Mouse (Mus musculus): ENCODE measurements around the gene Ptpn21.

Gene Ptpn21

DNA sequence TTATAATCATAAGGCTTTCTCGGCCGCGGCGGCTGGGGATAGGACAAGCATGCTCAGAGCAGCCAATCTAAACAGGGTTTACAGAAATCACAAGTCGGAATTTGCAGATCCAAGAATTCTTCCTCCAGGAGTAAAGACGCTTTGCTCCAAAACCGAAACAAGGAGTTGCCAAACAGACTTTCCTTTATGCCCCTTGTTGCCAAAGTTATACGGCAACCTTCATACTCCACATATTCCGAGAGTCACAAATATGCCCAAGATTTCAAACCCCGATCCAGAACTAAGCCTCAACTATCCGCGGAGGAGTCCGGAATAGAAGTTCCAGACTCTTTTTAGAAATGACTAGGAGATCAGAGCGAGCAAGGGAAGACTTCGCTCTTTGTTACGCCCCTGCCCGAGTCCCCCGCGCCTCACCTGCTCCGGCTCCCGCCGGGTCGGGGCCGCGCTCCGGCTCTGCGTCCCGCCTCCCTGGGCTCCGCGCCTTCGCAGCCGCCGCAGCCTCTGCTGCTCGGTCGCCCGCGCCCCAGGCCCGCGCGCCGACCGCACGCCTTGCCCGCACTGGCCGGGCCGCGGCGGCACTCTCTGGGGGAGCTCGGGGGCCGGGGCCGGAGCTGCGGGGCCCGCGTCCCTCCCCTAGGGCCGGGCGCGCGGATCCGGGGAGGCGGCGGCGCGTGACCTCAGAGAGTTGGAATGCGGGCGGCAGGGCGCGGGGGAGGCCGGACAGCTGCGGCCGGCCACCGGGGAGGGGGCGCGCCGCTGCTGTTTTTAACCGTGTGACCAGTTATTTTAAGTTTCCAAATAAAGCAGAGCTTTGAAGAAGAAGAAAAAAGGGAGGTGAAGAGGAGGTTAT, at the start of gene Ptpn21:
Gene Ptpn21, minus strand, starts transcription at position 455 of the 850 bp plus-strand sequence.
- in situ Hi-C loops (cut with MboI, MseI), result no loop called here

DNA sequence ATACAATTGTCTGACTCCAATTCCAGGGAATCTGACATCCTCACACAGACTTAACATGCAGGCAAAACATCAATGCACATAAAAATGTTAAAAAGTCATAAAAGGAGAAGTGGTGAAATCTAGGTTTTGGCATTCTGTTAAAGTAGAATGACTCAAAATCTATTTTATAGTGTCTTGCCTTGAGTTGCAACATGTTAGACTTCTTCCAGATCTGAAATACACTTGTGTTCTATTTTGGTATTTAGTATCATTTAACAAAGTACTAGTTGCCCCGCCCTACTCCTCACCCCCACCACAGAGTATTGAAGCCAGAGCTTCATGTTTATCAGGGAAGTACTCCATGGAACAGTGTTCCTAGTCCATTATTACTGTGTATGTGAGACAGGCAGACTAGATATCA, 47.0 kb upstream of the Ptpn21 start:
- in situ Hi-C loops (cut with MboI, MseI), result no loop called here

DNA sequence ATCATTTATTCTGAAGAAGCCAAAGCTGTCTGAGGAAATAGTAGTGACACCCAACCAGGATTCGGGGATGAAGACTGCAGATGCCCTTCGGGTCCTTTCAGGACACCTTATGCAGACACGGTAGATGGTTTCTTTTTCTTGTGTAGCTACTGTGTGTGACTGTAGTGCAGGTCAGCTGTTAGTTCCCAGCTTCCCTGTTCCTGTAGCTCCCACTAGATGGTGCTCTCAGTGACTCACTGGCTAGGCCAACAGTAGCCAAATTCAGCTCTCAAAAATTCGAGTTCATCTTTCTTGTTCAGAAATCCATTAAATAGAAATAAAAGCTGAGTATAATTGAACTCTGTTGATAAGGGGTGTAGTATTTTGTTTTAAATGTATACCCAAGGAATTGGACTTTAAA, 41.9 kb upstream of the Ptpn21 start:
- in situ Hi-C loops (cut with MboI, MseI), result no loop called here

DNA sequence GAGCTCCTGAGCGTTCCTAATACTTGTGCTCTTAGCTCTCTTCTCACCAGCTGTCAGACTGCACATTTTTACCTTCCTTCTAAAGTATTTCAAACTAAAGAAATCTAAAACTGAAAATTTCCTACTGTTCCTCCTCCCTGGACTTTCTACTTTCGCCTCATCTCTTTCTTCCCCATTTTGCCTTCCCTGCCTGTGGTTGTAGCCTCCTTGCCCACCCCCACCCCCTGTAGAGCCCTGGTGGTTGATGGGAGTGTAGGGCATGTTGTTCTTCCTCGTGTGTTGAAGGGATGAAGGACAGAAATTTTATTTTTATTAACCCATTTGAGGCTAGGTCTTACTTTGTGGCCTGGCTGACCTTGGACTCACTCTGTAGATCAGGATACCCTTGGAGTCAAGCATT, 40.3 kb upstream of the Ptpn21 start:
- in situ Hi-C loops (cut with MboI, MseI), result no loop called here

DNA sequence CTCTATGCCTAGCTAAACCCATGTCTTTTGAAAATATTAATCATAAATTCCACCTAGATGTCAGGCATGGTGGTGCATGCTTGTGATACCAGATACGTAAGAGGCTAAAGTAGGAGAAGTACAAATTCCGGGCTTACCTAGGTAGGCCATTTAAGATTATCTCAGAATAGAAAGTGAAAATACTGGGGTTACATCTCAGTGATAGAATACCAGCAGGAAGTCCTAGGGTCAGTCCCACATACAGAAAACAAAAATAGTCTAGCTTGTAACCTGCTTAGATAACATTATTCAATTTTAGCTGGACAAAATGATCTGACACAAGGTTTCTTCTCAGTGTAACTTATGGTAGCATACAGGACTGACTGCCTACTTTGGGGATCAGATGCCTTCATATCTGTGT, 29.0 kb upstream of the Ptpn21 start:
- in situ Hi-C loops (cut with MboI, MseI), result no loop called here

DNA sequence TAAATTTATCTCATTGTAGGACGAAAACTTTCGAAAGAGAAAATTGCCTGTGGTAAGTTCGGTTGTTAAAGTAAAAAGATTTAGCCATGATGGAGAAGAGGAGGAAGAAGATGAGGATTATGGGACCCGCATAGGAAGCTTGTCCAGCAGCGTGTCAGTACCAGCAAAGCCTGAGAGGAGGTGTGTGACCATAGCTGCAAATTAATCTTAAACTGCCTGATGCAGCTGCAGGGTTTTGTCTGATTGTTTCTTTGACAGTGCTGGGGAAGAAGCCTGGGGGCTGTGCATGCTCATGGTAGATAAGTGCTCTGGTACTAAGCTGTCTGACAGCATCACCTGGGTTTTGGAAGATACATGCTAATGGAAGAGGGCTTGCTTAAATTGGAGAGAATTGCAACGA, 22.5 kb upstream of the Ptpn21 start:
- in situ Hi-C loops (cut with MboI, MseI), result loop anchor here in 1 of 2 experiments (5.0 kb wide), 1 partner anchor 33 kb away; no protein-coding TSS in a partner anchor

DNA sequence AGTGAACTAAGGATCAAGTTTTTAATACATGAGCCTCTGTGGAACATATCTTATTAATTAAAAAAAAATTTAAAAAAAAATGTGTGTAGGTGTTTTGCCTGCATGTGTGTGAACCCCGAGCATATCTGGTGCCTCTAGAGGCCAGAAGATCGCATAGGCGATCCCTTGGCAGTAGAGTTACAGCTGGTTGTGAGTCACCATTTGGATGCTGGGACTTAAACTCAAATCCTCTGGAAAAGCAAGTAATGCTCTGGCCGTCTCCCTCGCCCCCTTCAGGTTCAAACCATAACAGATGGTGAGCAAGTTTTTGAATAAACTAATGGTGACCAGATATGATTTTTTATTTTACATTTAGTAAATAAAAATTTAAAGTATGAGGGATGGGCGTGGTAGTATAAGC, 20.4 kb upstream of the Ptpn21 start:
- in situ Hi-C loops (cut with MboI, MseI), result loop anchor here in 1 of 2 experiments (5.0 kb wide), 1 partner anchor 35 kb away; no protein-coding TSS in a partner anchor

DNA sequence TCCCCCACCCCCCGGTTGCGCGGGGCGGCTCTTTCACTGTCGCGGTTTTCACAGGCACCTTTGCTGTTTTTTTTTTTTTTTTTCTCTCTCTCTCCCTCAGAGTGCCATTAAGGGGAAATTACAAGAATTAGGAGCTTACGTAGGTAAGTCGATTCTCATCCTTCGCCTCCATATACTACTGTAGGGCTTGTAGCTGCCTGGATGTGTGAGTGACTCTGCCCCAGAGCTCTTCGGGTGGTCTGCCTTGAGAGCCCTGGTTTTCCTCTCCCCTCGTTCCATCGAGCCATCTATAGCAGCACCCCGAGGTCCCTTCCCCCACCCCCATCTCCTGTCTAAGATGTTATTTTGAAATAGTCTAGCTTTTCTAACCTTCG, 10.2 kb upstream of the Ptpn21 start:
- in situ Hi-C loops (cut with MboI, MseI), result no loop called here

DNA sequence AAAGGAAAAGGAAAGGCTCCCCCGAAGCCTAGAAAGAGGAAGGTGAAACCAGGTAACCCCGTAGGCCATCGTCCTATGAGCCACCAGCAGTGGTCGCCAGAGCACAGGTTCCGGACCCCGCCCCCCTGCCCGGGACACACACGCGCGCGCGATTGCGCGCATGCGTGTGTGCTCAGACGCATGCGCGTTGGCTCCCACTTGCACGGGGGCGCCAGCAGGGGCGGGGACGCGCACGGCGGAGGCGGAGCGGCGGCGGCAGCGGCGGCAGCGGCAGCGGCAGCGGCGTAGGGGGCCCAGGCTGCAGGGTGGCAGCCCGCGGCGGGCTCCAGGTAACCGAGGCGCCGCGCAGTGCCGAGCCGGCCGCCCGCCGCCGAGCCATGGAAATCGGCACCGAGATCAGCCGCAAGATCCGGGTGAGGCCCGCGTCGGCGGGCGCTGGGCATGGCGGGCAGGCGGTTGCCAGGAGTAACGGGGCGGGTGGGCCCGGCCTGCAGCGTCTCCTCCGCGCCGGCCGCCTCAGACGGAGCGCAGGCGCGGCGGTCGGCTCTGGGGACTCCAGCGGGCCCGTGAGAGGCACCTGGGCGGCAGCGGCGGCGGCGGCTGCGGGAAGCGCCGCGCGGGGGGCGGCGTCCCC, 9.7 kb upstream of the Ptpn21 start, which contains the start of gene Zc3h14:
Gene Zc3h14, plus strand, starts transcription at position 219 of the 634 bp plus-strand sequence.
- in situ Hi-C loops (cut with MboI, MseI), result no loop called here

DNA sequence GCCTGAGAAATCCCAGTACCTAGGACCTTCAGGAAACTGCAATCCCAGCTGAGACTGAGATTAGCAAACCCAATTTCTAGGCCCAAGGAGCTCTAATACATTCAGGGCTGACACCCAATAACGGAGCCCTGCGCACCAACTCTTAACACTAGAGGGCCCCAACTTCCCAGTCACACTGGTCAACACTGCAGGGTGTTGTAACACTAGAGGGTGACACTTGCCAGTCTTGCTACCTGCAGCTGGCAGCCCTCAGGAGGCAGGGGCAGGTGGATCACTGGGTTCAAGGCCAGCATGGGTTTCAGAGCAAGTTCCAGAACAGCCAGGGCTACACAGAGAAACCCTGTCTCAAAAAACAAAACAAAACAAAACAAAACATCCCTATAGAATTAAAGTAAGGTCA, 8.9 kb upstream of the Ptpn21 start:
- in situ Hi-C loops (cut with MboI, MseI), result no loop called here

DNA sequence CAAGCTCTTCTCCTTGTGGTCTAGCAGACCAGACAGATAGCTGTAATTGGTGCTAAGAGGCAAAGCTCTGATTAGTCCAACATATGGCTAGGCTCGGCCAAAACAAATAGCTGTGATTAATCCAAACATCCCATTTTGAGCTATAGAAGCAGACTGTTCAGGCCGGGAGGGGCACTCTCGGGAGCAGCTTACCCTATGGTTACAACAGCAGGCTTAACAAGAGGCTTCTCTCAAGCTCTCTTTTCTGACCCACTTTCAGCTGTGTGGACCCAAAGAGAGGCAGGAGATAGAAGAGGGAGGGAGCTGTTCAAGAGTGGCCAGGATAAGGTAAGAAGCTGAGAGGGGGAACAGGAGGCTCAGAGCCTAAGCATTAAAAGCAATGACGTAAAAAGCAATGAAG, 8.4 kb upstream of the Ptpn21 start:
- in situ Hi-C loops (cut with MboI, MseI), result no loop called here

DNA sequence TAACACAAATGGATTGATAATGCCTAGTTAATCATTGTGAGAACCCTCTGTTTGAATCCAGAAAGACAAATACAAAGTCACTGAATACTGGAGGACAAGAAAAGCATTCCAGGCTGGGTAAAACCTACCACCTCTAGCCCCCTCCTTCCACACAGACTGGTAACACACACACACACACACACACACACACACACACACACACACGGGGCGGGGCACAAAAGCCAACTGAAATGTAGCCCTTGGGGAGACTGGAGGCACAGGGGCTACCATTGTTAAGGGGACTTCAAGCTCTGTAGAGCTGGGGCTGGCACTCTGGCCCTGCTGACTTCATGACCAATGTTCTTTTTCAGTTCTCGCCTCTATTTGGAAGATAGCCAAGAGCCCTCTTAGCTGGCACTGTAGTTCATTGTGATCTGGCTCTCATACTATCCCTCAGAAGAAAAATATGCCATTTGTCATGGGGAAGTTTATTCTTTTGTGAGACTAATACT, 3.9 kb upstream of the Ptpn21 start:
- in situ Hi-C loops (cut with MboI, MseI), result no loop called here

DNA sequence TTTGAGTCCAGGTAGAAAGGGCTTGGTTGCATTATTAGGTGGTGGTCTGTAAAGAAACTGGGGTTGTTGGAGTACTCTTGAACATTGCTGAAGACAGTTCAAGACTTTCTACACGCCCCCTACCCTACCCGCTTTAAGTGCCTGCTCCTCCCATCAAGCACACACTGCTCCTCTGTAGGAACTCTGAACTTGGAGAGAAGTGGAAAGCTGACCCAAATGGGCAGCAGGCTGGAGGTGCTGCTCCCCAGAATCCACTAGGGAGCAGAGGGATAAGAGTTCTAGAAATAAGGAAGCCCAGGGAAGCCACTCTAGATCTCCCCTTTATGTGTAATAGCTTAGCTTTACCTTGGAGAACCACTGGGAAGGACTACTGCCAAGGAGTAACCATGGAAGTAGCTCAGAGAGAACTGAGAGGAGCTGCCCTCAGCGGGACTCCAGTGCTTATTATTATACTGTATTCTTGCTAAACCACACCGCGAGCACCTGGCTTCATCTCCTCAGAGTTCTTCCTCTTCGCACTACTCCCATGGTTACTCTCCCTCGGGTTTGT, 671 bp upstream of the Ptpn21 start:
- in situ Hi-C loops (cut with MboI, MseI), result no loop called here

DNA sequence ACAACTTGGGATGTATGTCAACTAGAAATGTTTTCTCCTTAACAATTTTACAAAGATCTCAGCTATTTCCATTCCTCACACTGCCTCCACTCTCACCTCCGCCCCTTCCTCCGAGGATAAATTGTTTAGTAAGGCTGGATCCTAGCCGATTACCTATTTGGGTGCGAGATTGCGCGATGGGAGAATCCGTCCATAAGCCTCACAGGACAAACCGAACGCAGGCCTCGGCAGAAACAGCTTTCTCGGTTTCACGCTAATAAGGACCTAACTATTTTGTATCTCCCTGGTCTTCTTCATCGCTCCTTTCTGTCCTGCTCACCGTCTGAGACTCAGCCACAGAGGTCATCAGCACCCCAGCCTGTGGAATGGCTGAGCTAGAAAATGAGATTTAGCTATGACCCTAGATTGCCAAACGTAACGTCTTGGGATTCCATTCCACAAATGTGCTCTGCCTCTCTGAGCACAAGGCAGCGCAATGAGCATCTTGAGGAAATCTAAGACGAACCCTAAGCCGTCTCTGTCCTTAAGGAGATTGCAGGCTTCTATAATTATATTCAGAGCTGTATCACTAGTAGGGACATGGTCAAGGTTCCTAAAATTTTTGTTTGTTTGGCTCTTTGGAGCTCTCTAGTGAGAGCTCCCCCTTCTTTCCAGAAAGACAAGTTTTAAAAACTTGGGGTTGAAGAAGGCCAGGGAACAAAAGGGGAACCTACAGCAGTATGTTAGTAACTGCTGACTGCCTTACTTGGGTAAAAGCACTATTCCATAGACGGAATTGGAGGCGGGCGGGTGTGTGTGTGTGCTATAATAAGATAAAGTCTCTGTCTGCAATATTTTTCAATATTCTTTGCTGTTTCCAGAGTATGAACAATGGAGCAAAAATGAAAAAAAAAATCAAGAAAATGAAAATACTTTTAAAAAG, 2.1 kb downstream of the Ptpn21 start:
- in situ Hi-C loops (cut with MboI, MseI), result loop anchor here in 1 of 2 experiments (5.0 kb wide), 1 partner anchor 453 kb away; no protein-coding TSS in a partner anchor

DNA sequence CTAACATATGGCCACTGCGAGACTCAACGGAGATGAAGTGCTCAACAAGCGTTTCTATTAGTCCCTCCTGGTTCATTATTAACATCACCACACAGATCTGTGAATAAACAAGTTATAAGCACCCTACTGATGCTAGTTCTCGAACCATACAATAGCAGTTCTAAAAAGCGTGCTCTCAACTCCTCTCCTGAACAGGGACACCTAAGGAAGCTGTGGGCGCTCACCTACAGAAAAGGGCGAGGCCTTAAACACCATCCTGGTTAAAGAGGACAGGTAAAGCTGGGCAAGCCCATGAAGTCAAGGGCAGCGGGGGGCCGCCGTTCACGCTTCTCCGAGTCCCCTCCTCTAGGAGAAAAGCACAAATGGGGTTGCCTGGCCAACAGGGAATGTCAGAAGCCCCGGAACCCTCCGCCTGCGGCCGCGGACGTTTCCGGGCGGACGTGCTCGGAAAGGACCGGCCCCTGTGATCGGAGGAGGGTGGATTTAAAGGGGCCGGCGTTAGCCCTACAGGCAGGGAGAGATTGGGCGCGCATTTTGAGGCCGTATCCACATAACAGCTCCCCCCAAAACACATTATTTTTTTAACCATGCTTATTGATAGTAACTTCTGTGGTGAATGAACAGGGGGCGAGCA, 2.8 kb downstream of the Ptpn21 start:
- in situ Hi-C loops (cut with MboI, MseI), result loop anchor here in 1 of 2 experiments (5.0 kb wide), 1 partner anchor 452 kb away; no protein-coding TSS in a partner anchor

DNA sequence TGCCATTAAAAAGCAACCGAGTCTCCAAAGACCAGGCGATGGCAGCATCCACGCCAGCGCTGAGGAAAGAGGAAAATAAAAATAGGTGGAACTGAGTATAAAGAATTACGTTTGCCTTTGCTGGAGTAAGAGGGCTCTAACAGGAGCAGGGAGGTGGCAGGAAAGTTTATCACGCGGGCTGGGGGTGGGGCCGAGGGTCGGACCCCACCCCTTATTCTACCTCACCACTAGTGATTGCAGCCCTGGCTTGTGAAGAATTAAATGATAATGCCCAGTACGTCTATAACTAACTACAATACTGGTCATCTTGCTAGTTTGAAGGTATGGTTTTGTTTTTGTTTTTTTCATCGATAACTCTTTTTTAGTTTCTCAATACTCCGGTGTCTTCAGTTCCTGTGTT, 3.4 kb downstream of the Ptpn21 start:
- in situ Hi-C loops (cut with MboI, MseI), result loop anchor here in 1 of 2 experiments (5.0 kb wide), 1 partner anchor 451 kb away; no protein-coding TSS in a partner anchor

DNA sequence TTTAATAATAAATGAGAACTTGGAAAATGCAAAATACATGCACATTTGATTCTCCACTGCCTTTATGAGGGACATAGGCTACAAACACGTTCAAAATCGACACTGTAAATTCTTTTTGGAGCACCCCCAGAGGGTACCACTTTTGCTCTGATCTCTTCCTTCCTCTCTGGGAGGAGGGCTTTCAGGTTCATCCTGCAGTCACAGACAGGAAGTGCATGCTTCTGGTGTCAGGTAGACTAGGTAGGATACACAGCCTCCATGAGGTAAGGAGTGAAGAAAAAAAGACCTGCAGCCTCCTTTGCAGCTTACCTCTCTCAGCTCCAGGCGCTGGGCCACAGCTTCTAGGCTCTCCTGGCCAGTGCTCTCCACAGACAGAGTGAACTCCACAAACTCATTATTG, 4.0 kb downstream of the Ptpn21 start:
- in situ Hi-C loops (cut with MboI, MseI), result loop anchor here in 1 of 2 experiments (5.0 kb wide), 1 partner anchor 451 kb away; no protein-coding TSS in a partner anchor

DNA sequence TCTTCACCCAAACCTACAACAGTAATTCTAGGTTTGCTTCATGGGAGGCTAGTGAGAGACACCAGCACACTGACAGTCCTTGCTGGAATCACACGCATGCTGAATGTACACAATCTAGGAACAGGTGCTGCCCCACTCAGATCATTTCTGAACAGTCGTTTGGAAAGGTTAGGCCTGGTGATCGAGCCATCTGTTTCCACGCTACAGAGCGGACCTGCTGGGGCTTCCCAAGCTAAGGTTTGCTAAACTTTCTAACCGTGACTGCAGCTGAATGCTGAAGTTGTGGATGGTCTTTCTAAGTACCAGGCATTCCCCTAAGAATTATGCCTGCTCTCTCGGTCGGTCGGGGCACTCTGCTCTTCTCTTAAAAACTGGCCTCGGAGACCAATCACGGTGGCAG, 6.5 kb downstream of the Ptpn21 start:
- in situ Hi-C loops (cut with MboI, MseI), result loop anchor here in 1 of 2 experiments (5.0 kb wide), 1 partner anchor 448 kb away; no protein-coding TSS in a partner anchor

DNA sequence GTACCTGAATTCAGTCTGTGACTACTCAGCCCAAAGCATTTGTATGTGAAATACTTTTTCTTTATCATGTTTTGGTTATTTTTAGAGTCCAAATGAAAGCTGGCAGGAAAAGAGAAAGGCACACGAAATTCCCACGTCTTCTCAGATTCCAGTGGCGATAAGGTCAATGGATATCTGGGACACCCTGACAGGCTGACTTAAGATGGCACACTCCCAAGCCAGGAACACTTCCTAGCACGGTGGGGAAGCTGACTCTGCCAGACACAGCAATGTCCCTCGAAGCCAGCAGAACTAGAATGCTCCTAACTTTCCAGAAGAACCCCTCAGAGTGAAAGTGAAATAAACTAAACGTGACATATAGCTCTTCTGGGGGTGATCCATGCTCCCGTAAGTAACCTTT, 10.0 kb downstream of the Ptpn21 start:
- in situ Hi-C loops (cut with MboI, MseI), result no loop called here

DNA sequence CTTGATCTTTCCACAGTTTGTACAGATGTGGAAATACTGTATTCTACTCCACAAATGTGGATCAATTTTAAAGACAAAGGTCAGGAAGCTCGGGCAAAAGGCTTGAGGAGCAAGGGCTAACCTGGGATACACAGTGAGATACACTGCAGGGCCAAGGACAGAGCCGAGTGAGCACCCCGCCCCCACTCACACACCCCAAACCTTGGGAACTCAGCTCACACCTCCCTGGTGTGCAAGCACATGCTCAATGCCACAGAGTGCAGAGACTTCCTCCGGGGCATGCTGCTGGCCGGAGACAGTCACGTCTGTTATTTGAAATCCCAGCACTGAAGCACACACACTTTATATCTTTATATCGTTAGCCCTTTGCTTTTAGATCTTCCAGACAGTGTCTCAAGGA, 11.1 kb downstream of the Ptpn21 start:
- in situ Hi-C loops (cut with MboI, MseI), result no loop called here

Data from T-helper 17 cell (primary cell).